Mouse (Mus musculus) G1E (cell line): ENCODE data around the gene Ube3b.

Source experiments
- CTCF ChIP-seq: IDR thresholded peaks from 2 replicates; pipeline ENCODE4 v1.5.1; 2012; ENCODE audit warnings: low read depth, low read length, inconsistent platforms, mixed read lengths
- GATA1 ChIP-seq: IDR thresholded peaks from 2 replicates; pipeline ENCODE4 v1.6.1; 2012; ENCODE audit warnings: borderline replicate concordance, low read length, inconsistent platforms, mixed read lengths
- POLR2AphosphoS5 ChIP-seq: IDR thresholded peaks from 2 replicates; pipeline ENCODE4 v1.6.1; 2012; ENCODE audit warnings: low read depth, low read length, inconsistent platforms; ENCODE audit not compliant: insufficient replicate concordance

- TF ChIP-seq CTCF = no peak
- TF ChIP-seq GATA1 = no peak
- TF ChIP-seq POLR2AphosphoS5 = no peak
These were observed 23.3 kb upstream of the Ube3b start for GRCm38 (mm10) chr5:114356936-114357751.
